Mouse (Mus musculus): ENCODE results near the gene Rwdd2b. TPM values are rescaled to one million over a fixed set of nuclear protein-coding genes. Genes with fewer than 3 reads are reported as not detected.

Rwdd2b gene
- polyA plus RNA-seq, 1 experiment: 0.92 TPM

DNA sequence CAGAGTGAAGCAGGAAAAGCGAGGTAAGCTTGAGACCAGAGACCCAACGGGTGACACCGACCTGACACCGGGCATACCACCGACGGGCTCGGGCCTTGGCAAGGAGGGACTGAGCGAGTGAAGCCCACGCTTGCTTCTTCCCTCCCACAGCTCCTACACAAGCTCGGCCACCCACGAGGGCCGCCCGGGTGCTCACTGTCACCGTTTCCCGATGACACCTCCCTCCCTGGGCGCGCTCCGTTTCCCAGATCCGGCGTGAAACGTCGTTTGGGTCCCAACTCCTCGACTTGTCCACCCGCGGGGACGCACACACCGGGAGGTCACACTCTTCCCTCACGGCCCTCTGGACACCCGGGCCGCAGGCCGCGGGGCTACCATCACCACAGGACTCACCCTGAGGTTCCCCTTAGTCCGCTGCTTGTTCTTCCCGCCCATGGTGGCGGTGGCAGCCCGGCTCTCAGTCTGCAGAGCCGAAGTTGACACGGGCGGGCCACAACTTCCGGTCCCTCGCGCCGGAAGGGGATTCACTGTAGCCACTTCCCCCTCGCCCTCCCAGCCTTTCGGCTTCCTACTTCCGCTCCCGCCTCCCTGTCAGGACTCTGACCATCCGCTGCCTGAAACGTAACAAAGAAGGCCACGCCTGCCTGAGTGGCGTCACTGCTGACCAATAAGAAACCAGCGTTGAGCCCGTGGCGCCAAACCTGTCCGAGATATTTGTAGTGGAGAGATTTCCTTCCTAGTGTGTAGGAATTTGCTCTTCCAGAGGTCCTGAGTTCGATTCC is 8.1 kb downstream of the Rwdd2b start, which contains the start of gene Ltn1:
Gene Ltn1 (minus strand): TSS at position 580 of the 782 bp plus-strand sequence.
- H3K36me3 ChIP-seq (replicated peaks; ENCODE audit: low read length): peaks cover 54% of the 10 kb centered on the region

DNA sequence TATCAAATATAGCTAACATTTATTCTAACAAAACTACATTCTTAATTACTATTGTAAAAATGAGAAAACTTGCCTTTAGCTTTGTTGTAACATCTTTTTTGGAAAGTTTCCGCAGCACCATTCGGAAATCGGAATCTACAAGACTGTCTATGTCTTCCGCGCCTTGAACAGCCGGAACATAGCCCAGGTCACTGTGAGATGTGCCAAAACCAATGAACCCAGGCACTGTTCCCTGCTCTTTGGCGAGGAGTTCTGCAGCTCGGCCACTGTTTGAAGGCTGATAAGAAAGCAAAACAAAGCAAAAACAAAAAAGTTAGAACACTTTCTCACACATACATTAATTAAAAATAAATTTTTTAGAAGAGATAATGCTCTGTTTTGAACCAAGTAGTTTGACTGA is 12.9 kb downstream of the Rwdd2b start:
- peaks cover 20% of the 10 kb centered on the region for H3K4me1 ChIP-seq
- no peak overlapping the region for H3K4me3 ChIP-seq (replicated peaks)
- H3K27me3 ChIP-seq (replicated peaks): no peaks in the 10 kb centered on the region
- TF ChIP-seq FLI1 (IDR thresholded peaks at IDR 0.05; ENCODE audit: low read length) (no peak), GATA1 (IDR thresholded peaks at IDR 0.05; ENCODE audit: borderline replicate concordance, low read length) (no peak)
- H3K36me3 ChIP-seq (replicated peaks; ENCODE audit: low read length): peaks cover 65% of the 10 kb centered on the region
- peaks cover 4% of the 10 kb centered on the region; the same call in 1 of the 2 replicates for H3K9me3 ChIP-seq

More for the DNA sequence above, 8.1 kb downstream of the Rwdd2b start, which contains the start of gene Ltn1:
- peak; percentile 99 for TF ChIP-seq FLI1 (IDR thresholded peaks at IDR 0.05; ENCODE audit: low read length)
- no peak for TF ChIP-seq GATA1 (IDR thresholded peaks at IDR 0.05; ENCODE audit: borderline replicate concordance, low read length)
- no peaks in the 10 kb centered on the region for H3K9me3 ChIP-seq
- no peaks in the 10 kb centered on the region for H3K27me3 ChIP-seq (replicated peaks)
- H3K4me1 ChIP-seq: peaks cover 32% of the 10 kb centered on the region
- peak within 1 kb of the TSS; percentile 96 for H3K4me3 ChIP-seq (replicated peaks)

DNA sequence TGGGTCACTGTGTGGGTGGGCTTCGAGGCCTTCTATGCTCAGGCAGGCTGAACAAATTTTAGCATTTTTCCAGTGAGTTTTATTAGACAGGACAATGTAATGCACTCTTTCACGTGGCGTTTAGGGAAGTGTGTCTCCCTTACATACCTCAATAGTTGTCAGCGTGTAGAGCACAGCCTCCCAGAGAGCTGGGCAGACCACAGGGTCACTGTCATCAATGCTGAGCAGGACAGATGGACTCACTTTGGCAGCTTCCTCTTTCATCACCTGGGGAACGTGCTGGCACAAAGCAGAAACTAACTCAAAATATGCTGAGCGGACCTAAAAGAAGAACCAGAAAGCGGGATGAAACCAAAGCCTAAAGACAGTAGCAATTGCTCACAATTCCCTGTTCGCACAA is 19.7 kb downstream of the Rwdd2b start:
- peaks cover 14% of the 10 kb centered on the region for H3K9me3 ChIP-seq
- H3K36me3 ChIP-seq (replicated peaks; ENCODE audit: low read length): peaks cover 98% of the 10 kb centered on the region

GRCm38 (mm10) chr16:87405001-87405400 is 35.4 kb downstream of the Rwdd2b start:
- no peak for TF ChIP-seq FLI1 (IDR thresholded peaks at IDR 0.05; ENCODE audit: low read length)
- TF ChIP-seq GATA1 (IDR thresholded peaks at IDR 0.05; ENCODE audit: borderline replicate concordance, low read length): no peak
- H3K36me3 ChIP-seq (replicated peaks; ENCODE audit: low read length): peaks cover 96% of the 10 kb centered on the region
- no peaks in the 10 kb centered on the region for H3K27me3 ChIP-seq (replicated peaks)
- H3K4me1 ChIP-seq: peaks cover 7% of the 10 kb centered on the region; the same call in 1 of the 2 replicates
- no peak overlapping the region for H3K4me3 ChIP-seq (replicated peaks)
- H3K9me3 ChIP-seq: no peaks in the 10 kb centered on the region

More for the DNA sequence above, 19.7 kb downstream of the Rwdd2b start:
- Histone ChIP-seq H3K4me3 (replicated peaks) (no peak overlapping the region), H3K27me3 (replicated peaks) (no peaks in the 10 kb centered on the region), H3K4me1 (no peaks in the 10 kb centered on the region)
- no peak for TF ChIP-seq FLI1 (IDR thresholded peaks at IDR 0.05; ENCODE audit: low read length)
- no peak for TF ChIP-seq GATA1 (IDR thresholded peaks at IDR 0.05; ENCODE audit: borderline replicate concordance, low read length)

DNA sequence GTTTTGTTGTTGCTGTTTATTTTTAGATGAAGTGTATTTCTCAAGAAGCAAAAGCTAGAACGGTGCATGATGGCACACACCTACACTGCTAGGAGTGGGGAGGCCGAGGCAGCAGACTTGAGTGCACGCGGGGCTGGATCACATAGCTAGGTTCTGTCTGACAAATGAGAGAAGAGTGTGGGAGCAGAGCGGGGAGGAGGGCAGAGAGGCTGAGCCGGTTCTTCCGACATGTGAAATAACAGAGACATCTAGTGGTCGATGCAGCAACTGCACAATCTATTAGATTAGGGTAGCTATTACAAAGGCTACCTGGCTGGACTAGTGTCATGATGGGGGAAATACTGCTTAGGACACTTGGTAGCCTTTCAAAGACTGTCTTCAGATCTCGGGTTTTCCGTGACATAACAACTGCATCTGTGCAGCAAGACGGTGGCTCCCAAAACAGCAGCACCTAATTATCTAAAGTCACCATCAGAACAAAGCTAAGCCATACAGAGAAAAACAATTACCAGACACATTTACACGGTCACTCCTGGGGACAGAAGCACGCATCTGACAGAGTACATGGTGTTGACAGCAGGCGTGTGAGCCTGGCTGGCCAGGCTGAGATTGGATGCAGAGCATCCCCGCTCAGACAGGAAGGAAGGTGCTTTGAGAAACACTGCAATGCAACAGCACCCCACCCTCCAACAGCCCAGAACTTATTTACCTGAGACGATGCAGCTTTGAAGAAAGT is 46.4 kb downstream of the Rwdd2b start:
- Histone ChIP-seq H3K4me1 (0 out of 2 replicates have a peak, but pooled peaks cover 4% of the 10 kb centered on the region), H3K36me3 (replicated peaks; ENCODE audit: low read length) (peaks cover 75% of the 10 kb centered on the region), H3K27me3 (replicated peaks) (no peaks in the 10 kb centered on the region), H3K9me3 (no peaks in the 10 kb centered on the region), H3K4me3 (replicated peaks) (no peak overlapping the region)
- TF ChIP-seq GATA1 (IDR thresholded peaks at IDR 0.05; ENCODE audit: borderline replicate concordance, low read length) (no peak), FLI1 (IDR thresholded peaks at IDR 0.05; ENCODE audit: low read length) (no peak)

- Histone ChIP-seq H3K36me3 (replicated peaks; ENCODE audit: low read length) (peaks cover 69% of the 10 kb centered on the region), H3K9me3 (no peaks in the 10 kb centered on the region), H3K4me1 (peaks cover 22% of the 10 kb centered on the region), H3K27me3 (replicated peaks) (no peaks in the 10 kb centered on the region), H3K4me3 (replicated peaks) (no peak overlapping the region)
- TF ChIP-seq FLI1 (IDR thresholded peaks at IDR 0.05; ENCODE audit: low read length) (no peak), GATA1 (IDR thresholded peaks at IDR 0.05; ENCODE audit: borderline replicate concordance, low read length) (no peak)
Observed at GRCm38 (mm10) chr16:87387444-87387977, 52.9 kb downstream of the Rwdd2b start.

DNA sequence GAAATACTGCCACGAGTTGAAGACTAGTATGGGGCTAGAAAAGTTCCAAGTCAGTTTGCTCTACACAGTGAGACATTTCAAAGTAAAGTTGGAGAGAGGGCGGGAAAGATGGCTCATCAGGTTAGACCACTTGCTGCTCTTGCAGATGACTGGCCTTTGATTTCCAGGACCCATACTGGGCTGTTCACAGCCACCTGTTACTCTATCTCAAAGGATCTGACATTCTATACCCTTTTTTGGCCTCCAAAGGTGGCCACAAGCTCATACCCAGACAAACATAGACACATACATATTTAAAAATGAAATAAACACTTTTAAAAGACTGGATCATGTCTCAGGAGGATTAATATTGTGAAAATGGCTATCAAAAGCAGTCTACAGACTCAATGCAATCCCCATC is 56.0 kb downstream of the Rwdd2b start:
- peaks cover 87% of the 10 kb centered on the region for H3K36me3 ChIP-seq (replicated peaks; ENCODE audit: low read length)
- H3K27me3 ChIP-seq (replicated peaks): no peaks in the 10 kb centered on the region

More for the DNA sequence above, 56.0 kb downstream of the Rwdd2b start:
- TF ChIP-seq GATA1 (IDR thresholded peaks at IDR 0.05; ENCODE audit: borderline replicate concordance, low read length) (no peak), FLI1 (IDR thresholded peaks at IDR 0.05; ENCODE audit: low read length) (no peak)
- peaks cover 21% of the 10 kb centered on the region for H3K4me1 ChIP-seq
- H3K9me3 ChIP-seq: no peaks in the 10 kb centered on the region
- no peak overlapping the region for H3K4me3 ChIP-seq (replicated peaks)

Other genes starting within 250 kb of the Rwdd2b start
- 2.1 and 2.5 TPM in 2 replicates for gene N6amt1, start 86.4 kb downstream of the Rwdd2b start, polyA plus RNA-seq (2012; ENCODE audit: insufficient read depth, low replicate concordance)
- gene Ltn1, start 8.0 kb downstream of the Rwdd2b start, polyA plus RNA-seq (2012; ENCODE audit: insufficient read depth, low replicate concordance): 0.47 TPM in 1 of 2 replicates, not detected in the other
- gene Usp16, start 14.1 kb upstream of the Rwdd2b start, polyA plus RNA-seq (2012; ENCODE audit: insufficient read depth, low replicate concordance): 0.97 and 15.9 TPM in 2 replicates
- 18.6 and 44.0 TPM in 2 replicates for gene Cct8, start 55.3 kb upstream of the Rwdd2b start, polyA plus RNA-seq (2012; ENCODE audit: insufficient read depth, low replicate concordance)
- gene Map3k7cl, start 112.8 kb upstream of the Rwdd2b start, polyA plus RNA-seq (2012; ENCODE audit: insufficient read depth, low replicate concordance): not detected in 2 replicates